Comparison of ENCODE assay signal across 8 mouse cellular contexts in genomic region chr4:109759031-109759430, GRCm38 (mm10).
DNase-seq lines count a peak whose midpoint lies in the region; ATAC-seq and TF ChIP-seq lines count a peak whose summit lies in the region.

No protein-coding gene starts in this region.

- in situ Hi-C loops in ES-E14 (cut with MboI; ENCODE audit: low sequenced_read_pairs in 2 of 2, unreplicated experiment in 2 of 2), result no loop called here

- no peak overlapping the region for H3K4me3 ChIP-seq in embryonic facial prominence, embryonic 11.5 days (ENCODE audit: low read depth, low read length)
- H3K4me3 ChIP-seq in embryonic facial prominence, embryonic 10.5 days, result no peak overlapping the region
- no peak overlapping the region for H3K4me3 ChIP-seq in liver, embryonic 14.5 days (ENCODE audit: insufficient read depth in 1 of 2, low read depth in 2 of 2, low read length in 2 of 2)
- no peak overlapping the region for H3K4me3 ChIP-seq in ES-E14 (ENCODE audit: insufficient read depth in 1 of 2, low read depth in 1 of 2, low read length in 2 of 2, poor library complexity in 1 of 2, severe bottlenecking in 1 of 2)
- H3K4me3 ChIP-seq in forebrain, embryonic 15.5 days, result no peak overlapping the region

- no peaks in the 10 kb centered on the region for H3K27me3 ChIP-seq in embryonic facial prominence, embryonic 11.5 days (ENCODE audit: control insufficient read depth, insufficient read depth, low read length)
- no peaks in the 10 kb centered on the region; the same call in 1 of the 2 replicates for H3K27me3 ChIP-seq in embryonic facial prominence, embryonic 10.5 days (replicated peaks; ENCODE audit: low read depth, poor library complexity, severe bottlenecking)
- H3K27me3 ChIP-seq in liver, embryonic 14.5 days (ENCODE audit: control insufficient read depth, insufficient read depth, low read length), result no peaks in the 10 kb centered on the region
- no peaks in the 10 kb centered on the region for H3K27me3 ChIP-seq in forebrain, embryonic 15.5 days

- DNase-seq in embryonic facial prominence, embryonic 11.5 days (ENCODE audit: low spot score), result peak; percentile 69
- no peak for DNase-seq in embryonic facial prominence, embryonic 10.5 days (ENCODE audit: low spot score)
- DNase-seq in liver, embryonic 14.5 days (ENCODE audit: low read depth in 3 of 3, low spot score in 3 of 3), result peak in 2 of 3 experiments; percentile 2 to 11
- DNase-seq in liver, result no peak
- peak; percentile 11 for DNase-seq in ES-E14 (ENCODE audit: low read depth, low spot score)

- H3K9me3 ChIP-seq in embryonic facial prominence, embryonic 11.5 days (replicated peaks; ENCODE audit: control insufficient read depth, low read length), result no peaks in the 10 kb centered on the region
- no peaks in the 10 kb centered on the region for H3K9me3 ChIP-seq in embryonic facial prominence, embryonic 10.5 days
- H3K9me3 ChIP-seq in liver, embryonic 14.5 days (ENCODE audit: control insufficient read depth, low read length), result no peaks in the 10 kb centered on the region
- H3K9me3 ChIP-seq in ES-E14 (ENCODE audit: control insufficient read depth, insufficient read depth, low read depth, low read length), result no peaks in the 10 kb centered on the region
- H3K9me3 ChIP-seq in forebrain, embryonic 15.5 days, result no peaks in the 10 kb centered on the region

- H3K27ac ChIP-seq in embryonic facial prominence, embryonic 11.5 days (replicated peaks; ENCODE audit: low read depth, low read length), result no peak overlapping the region
- no peak overlapping the region for H3K27ac ChIP-seq in embryonic facial prominence, embryonic 10.5 days (replicated peaks)
- H3K27ac ChIP-seq in liver, embryonic 14.5 days, result no peak overlapping the region
- no peak overlapping the region for H3K27ac ChIP-seq in ES-E14 (ENCODE audit: insufficient read depth, low read depth, low read length, poor library complexity, severe bottlenecking)
- no peak overlapping the region for H3K27ac ChIP-seq in forebrain, embryonic 15.5 days (replicated peaks)

- no peak for ATAC-seq in embryonic facial prominence, embryonic 11.5 days (replicated peaks; ENCODE audit: insufficient number of reproducible peaks, low FRiP score, low TSS enrichment, low read depth)
- ATAC-seq in liver, embryonic 14.5 days (ENCODE audit: insufficient read depth), result no peak
- ATAC-seq in granulocyte monocyte progenitor cell, adult 5-6 weeks (replicated peaks; ENCODE audit: poor library complexity, severe bottlenecking), result peak; percentile 53
- peak; percentile 83 for ATAC-seq in megakaryocyte progenitor cell, adult 5-6 weeks (replicated peaks; ENCODE audit: poor library complexity)
- no peak for ATAC-seq in forebrain, embryonic 15.5 days (replicated peaks)

- H3K4me2 ChIP-seq in embryonic facial prominence, embryonic 11.5 days (ENCODE audit: low read depth, low read length), result no peak overlapping the region
- H3K4me2 ChIP-seq in liver, embryonic 14.5 days (ENCODE audit: low read depth), result no peak overlapping the region
- no peak overlapping the region for H3K4me2 ChIP-seq in forebrain, embryonic 15.5 days (replicated peaks)

- 30% methylated on average over 2 of the region's 2 CpGs for WGBS in embryonic facial prominence, embryonic 11.5 days
- WGBS in embryonic facial prominence, embryonic 10.5 days, result 33% methylated on average over 2 of the region's 2 CpGs
- 44% methylated on average over 2 of the region's 2 CpGs for WGBS in liver, embryonic 14.5 days (ENCODE audit: insufficient replicate concordance)
- WGBS in forebrain, embryonic 15.5 days, result 3% methylated on average over 2 of the region's 2 CpGs

- H3K4me1 ChIP-seq in embryonic facial prominence, embryonic 11.5 days (ENCODE audit: control insufficient read depth, insufficient read depth, low read length), result no peaks in the 10 kb centered on the region
- H3K4me1 ChIP-seq in embryonic facial prominence, embryonic 10.5 days, result peaks cover 6% of the 10 kb centered on the region
- H3K4me1 ChIP-seq in liver, embryonic 14.5 days (replicated peaks; ENCODE audit: control insufficient read depth in 2 of 2, insufficient read depth in 2 of 2, low read length in 1 of 2), result no peaks in the 10 kb centered on the region
- H3K4me1 ChIP-seq in ES-E14 (ENCODE audit: control insufficient read depth in 2 of 2, insufficient read depth in 2 of 2, low read length in 2 of 2, poor library complexity in 1 of 2), result peaks cover 0 to 5% of the 10 kb centered on the region in 2 experiments; a peak in 2 of 4 replicates
- H3K4me1 ChIP-seq in forebrain, embryonic 15.5 days, result peaks cover 6% of the 10 kb centered on the region

- TF ChIP-seq CTCF in liver, embryonic 14.5 days (IDR thresholded peaks at IDR 0.05; ENCODE audit: low read depth), result peak; percentile 38; the same call in 1 of the 2 replicates

- no peak for TF ChIP-seq EP300 in liver, embryonic 14.5 days (IDR thresholded peaks at IDR 0.05; ENCODE audit: low read depth)

- no peaks in the 10 kb centered on the region for H3K36me3 ChIP-seq in embryonic facial prominence, embryonic 11.5 days (replicated peaks; ENCODE audit: control insufficient read depth, insufficient read depth, low read depth, low read length)
- no peaks in the 10 kb centered on the region for H3K36me3 ChIP-seq in embryonic facial prominence, embryonic 10.5 days (replicated peaks)
- no peaks in the 10 kb centered on the region for H3K36me3 ChIP-seq in liver, embryonic 14.5 days (replicated peaks; ENCODE audit: control insufficient read depth, insufficient read depth, low read depth)
- H3K36me3 ChIP-seq in ES-E14 (ENCODE audit: control insufficient read depth, insufficient read depth, low read length, poor library complexity, severe bottlenecking), result no peaks in the 10 kb centered on the region
- H3K36me3 ChIP-seq in forebrain, embryonic 15.5 days, result no peaks in the 10 kb centered on the region

- H3K9ac ChIP-seq in embryonic facial prominence, embryonic 11.5 days (replicated peaks; ENCODE audit: low read length), result no peak overlapping the region
- H3K9ac ChIP-seq in liver, embryonic 14.5 days (replicated peaks), result no peak overlapping the region
- H3K9ac ChIP-seq in ES-E14 (ENCODE audit: insufficient read depth, low read depth, low read length, poor library complexity, severe bottlenecking), result no peak overlapping the region
- H3K9ac ChIP-seq in forebrain, embryonic 15.5 days (replicated peaks), result no peak overlapping the region

TF ChIP-seq in ES-E14, 5 proteins besides CTCF, POLR2A, EP300 and RAD21:
- TF ChIP-seq MAFK (IDR thresholded peaks at IDR 0.05; ENCODE audit: insufficient read depth, low read depth, low read length), result no peak
- TF ChIP-seq CHD2 (IDR thresholded peaks at IDR 0.05; ENCODE audit: low read depth, low read length), result no peak
- TF ChIP-seq ZC3H11A (IDR thresholded peaks at IDR 0.05; ENCODE audit: borderline replicate concordance, low read depth, low read length), result 0 out of 2 replicates have a peak, but pooled peaks have one; percentile 17
- TF ChIP-seq ZNF384 (IDR thresholded peaks at IDR 0.05; ENCODE audit: low read depth, low read length), result no peak

Comparison
In these comparisons a context has a peak if more than half of its experiments do, and no peak if none do; other contexts are left out.
1. DNase-seq: peak in embryonic facial prominence, embryonic 11.5 days (single experiment), liver, embryonic 14.5 days (2 of 3) and ES-E14 (single experiment); none in embryonic facial prominence, embryonic 10.5 days (single experiment) and liver (single experiment).
2. ATAC-seq: peak in granulocyte monocyte progenitor cell, adult 5-6 weeks (single experiment) and megakaryocyte progenitor cell, adult 5-6 weeks (single experiment); none in embryonic facial prominence, embryonic 11.5 days (single experiment), liver, embryonic 14.5 days (single experiment) and forebrain, embryonic 15.5 days (single experiment).